Mouse (Mus musculus): Measurements from ENCODE around the gene Pank2. TPM values are rescaled to one million over a fixed set of nuclear protein-coding genes. Genes with fewer than 3 reads are reported as not detected.

The Pank2 gene
- 45.4 and 49.3 TPM in 2 replicates for polyA plus RNA-seq (2014; fragmentation: Nextera tagmentation; extraction: Ambion mirVana)

- no peaks in the 10 kb centered on the region for H3K9me3 ChIP-seq (ENCODE audit: control insufficient read depth, low read length)
- no peaks in the 10 kb centered on the region for H3K36me3 ChIP-seq (ENCODE audit: control insufficient read depth, insufficient read depth, low read length)
- H3K27ac ChIP-seq (ENCODE audit: low read depth, low read length): peak within 1 kb of the TSS; percentile 99
- peak; percentile 100 for ATAC-seq (ENCODE audit: low FRiP score, low TSS enrichment)
- H3K4me1 ChIP-seq (ENCODE audit: control insufficient read depth, insufficient read depth, low read length): peaks cover 12% of the 10 kb centered on the region
- peak within 1 kb of the TSS; percentile 98 for H3K9ac ChIP-seq (ENCODE audit: low read depth, low read length)
- H3K4me3 ChIP-seq (ENCODE audit: low read length): peak within 1 kb of the TSS; percentile 84
- peak within 1 kb of the TSS; percentile 55 for H3K4me2 ChIP-seq (replicated peaks; ENCODE audit: low read depth, low read length)
- WGBS: under 1% methylated on average over 29 of the region's 49 CpGs
- H3K27me3 ChIP-seq (ENCODE audit: control insufficient read depth, insufficient read depth, low read length): no peaks in the 10 kb centered on the region
Observed at GRCm38 (mm10) chr2:131262213-131262672, at the start of gene Pank2. Gene Pank2, plus strand, starts transcription at chr2:131262495.

GRCm38 (mm10) chr2:131213773-131214172 is 48.5 kb upstream of the Pank2 start:
- ATAC-seq (ENCODE audit: low FRiP score, low TSS enrichment): no peak
- H3K27me3 ChIP-seq (ENCODE audit: control insufficient read depth, insufficient read depth, low read length): no peaks in the 10 kb centered on the region
- H3K36me3 ChIP-seq (ENCODE audit: control insufficient read depth, insufficient read depth, low read length): peaks cover 4% of the 10 kb centered on the region; the same call in 1 of the 2 replicates
- H3K4me3 ChIP-seq (ENCODE audit: low read length): no peak overlapping the region
- no peaks in the 10 kb centered on the region for H3K9me3 ChIP-seq (ENCODE audit: control insufficient read depth, low read length)
- H3K27ac ChIP-seq (ENCODE audit: low read depth, low read length): no peak overlapping the region
- H3K4me2 ChIP-seq (replicated peaks; ENCODE audit: low read depth, low read length): no peak overlapping the region
- no peak overlapping the region for H3K9ac ChIP-seq (ENCODE audit: low read depth, low read length)
- H3K4me1 ChIP-seq (ENCODE audit: control insufficient read depth, insufficient read depth, low read length): peaks cover 4% of the 10 kb centered on the region; the same call in 1 of the 2 replicates
- WGBS: 88% methylated on average over 7 of the region's 7 CpGs

GRCm38 (mm10) chr2:131215941-131216858 is 46.1 kb upstream of the Pank2 start:
- no peak overlapping the region for H3K4me2 ChIP-seq (replicated peaks; ENCODE audit: low read depth, low read length)
- no peak overlapping the region for H3K9ac ChIP-seq (ENCODE audit: low read depth, low read length)
- H3K4me3 ChIP-seq (ENCODE audit: low read length): no peak overlapping the region
- H3K9me3 ChIP-seq (ENCODE audit: control insufficient read depth, low read length): no peaks in the 10 kb centered on the region
- no peaks in the 10 kb centered on the region for H3K27me3 ChIP-seq (ENCODE audit: control insufficient read depth, insufficient read depth, low read length)
- ATAC-seq (ENCODE audit: low FRiP score, low TSS enrichment): no peak
- no peak overlapping the region for H3K27ac ChIP-seq (ENCODE audit: low read depth, low read length)
- 76% methylated on average over 7 of the region's 7 CpGs for WGBS
- H3K36me3 ChIP-seq (ENCODE audit: control insufficient read depth, insufficient read depth, low read length): peaks cover 4% of the 10 kb centered on the region; the same call in 1 of the 2 replicates
- H3K4me1 ChIP-seq (ENCODE audit: control insufficient read depth, insufficient read depth, low read length): peaks cover 1% of the 10 kb centered on the region; the same call in 1 of the 2 replicates

- H3K27ac ChIP-seq (ENCODE audit: low read depth, low read length): no peak overlapping the region
- 62% methylated on average over 4 of the region's 4 CpGs for WGBS
- no peaks in the 10 kb centered on the region for H3K27me3 ChIP-seq (ENCODE audit: control insufficient read depth, insufficient read depth, low read length)
- H3K4me1 ChIP-seq (ENCODE audit: control insufficient read depth, insufficient read depth, low read length): peaks cover 3% of the 10 kb centered on the region; the same call in 1 of the 2 replicates
- H3K4me2 ChIP-seq (replicated peaks; ENCODE audit: low read depth, low read length): no peak overlapping the region
- no peak for ATAC-seq (ENCODE audit: low FRiP score, low TSS enrichment)
- no peak overlapping the region for H3K4me3 ChIP-seq (ENCODE audit: low read length)
- H3K9ac ChIP-seq (ENCODE audit: low read depth, low read length): no peak overlapping the region
- H3K36me3 ChIP-seq (ENCODE audit: control insufficient read depth, insufficient read depth, low read length): no peaks in the 10 kb centered on the region
- H3K9me3 ChIP-seq (ENCODE audit: control insufficient read depth, low read length): no peaks in the 10 kb centered on the region
Observed at GRCm38 (mm10) chr2:131220030-131220429, 42.3 kb upstream of the Pank2 start.

GRCm38 (mm10) chr2:131221853-131222515 is 40.3 kb upstream of the Pank2 start:
- H3K4me3 ChIP-seq (ENCODE audit: low read length): no peak overlapping the region
- WGBS: 63% methylated on average over 3 of the region's 3 CpGs
- no peaks in the 10 kb centered on the region for H3K36me3 ChIP-seq (ENCODE audit: control insufficient read depth, insufficient read depth, low read length)
- no peak overlapping the region for H3K27ac ChIP-seq (ENCODE audit: low read depth, low read length)
- no peak overlapping the region for H3K4me2 ChIP-seq (replicated peaks; ENCODE audit: low read depth, low read length)
- peaks cover 3% of the 10 kb centered on the region; the same call in 1 of the 2 replicates for H3K4me1 ChIP-seq (ENCODE audit: control insufficient read depth, insufficient read depth, low read length)
- H3K9me3 ChIP-seq (ENCODE audit: control insufficient read depth, low read length): no peaks in the 10 kb centered on the region
- no peak for ATAC-seq (ENCODE audit: low FRiP score, low TSS enrichment)
- no peaks in the 10 kb centered on the region for H3K27me3 ChIP-seq (ENCODE audit: control insufficient read depth, insufficient read depth, low read length)
- H3K9ac ChIP-seq (ENCODE audit: low read depth, low read length): no peak overlapping the region

GRCm38 (mm10) chr2:131222562-131222961 is 39.7 kb upstream of the Pank2 start:
- WGBS: 54% methylated on average over 5 of the region's 5 CpGs
- Histone ChIP-seq H3K4me2 (replicated peaks; ENCODE audit: low read depth, low read length) (no peak overlapping the region), H3K4me1 (ENCODE audit: control insufficient read depth, insufficient read depth, low read length) (peaks cover 3% of the 10 kb centered on the region; the same call in 1 of the 2 replicates), H3K9ac (ENCODE audit: low read depth, low read length) (no peak overlapping the region), H3K27ac (ENCODE audit: low read depth, low read length) (no peak overlapping the region), H3K36me3 (ENCODE audit: control insufficient read depth, insufficient read depth, low read length) (no peaks in the 10 kb centered on the region), H3K9me3 (ENCODE audit: control insufficient read depth, low read length) (no peaks in the 10 kb centered on the region), H3K27me3 (ENCODE audit: control insufficient read depth, insufficient read depth, low read length) (no peaks in the 10 kb centered on the region), H3K4me3 (ENCODE audit: low read length) (no peak overlapping the region)
- ATAC-seq (ENCODE audit: low FRiP score, low TSS enrichment): no peak

- no peaks in the 10 kb centered on the region for H3K27me3 ChIP-seq (ENCODE audit: control insufficient read depth, insufficient read depth, low read length)
- no peak overlapping the region for H3K4me2 ChIP-seq (replicated peaks; ENCODE audit: low read depth, low read length)
- no peak overlapping the region for H3K27ac ChIP-seq (ENCODE audit: low read depth, low read length)
- H3K9me3 ChIP-seq (ENCODE audit: control insufficient read depth, low read length): no peaks in the 10 kb centered on the region
- 50% methylated on average over 1 of the region's 1 CpGs for WGBS
- no peak overlapping the region for H3K9ac ChIP-seq (ENCODE audit: low read depth, low read length)
- no peaks in the 10 kb centered on the region for H3K36me3 ChIP-seq (ENCODE audit: control insufficient read depth, insufficient read depth, low read length)
- H3K4me3 ChIP-seq (ENCODE audit: low read length): no peak overlapping the region
- H3K4me1 ChIP-seq (ENCODE audit: control insufficient read depth, insufficient read depth, low read length): peaks cover 3% of the 10 kb centered on the region; the same call in 1 of the 2 replicates
- no peak for ATAC-seq (ENCODE audit: low FRiP score, low TSS enrichment)
Observed at GRCm38 (mm10) chr2:131223569-131223968, 38.7 kb upstream of the Pank2 start.

- no peak overlapping the region for H3K4me2 ChIP-seq (replicated peaks; ENCODE audit: low read depth, low read length)
- no peak overlapping the region for H3K27ac ChIP-seq (ENCODE audit: low read depth, low read length)
- no peak overlapping the region for H3K9ac ChIP-seq (ENCODE audit: low read depth, low read length)
- ATAC-seq (ENCODE audit: low FRiP score, low TSS enrichment): peak; percentile 67
- no peaks in the 10 kb centered on the region for H3K36me3 ChIP-seq (ENCODE audit: control insufficient read depth, insufficient read depth, low read length)
- no peaks in the 10 kb centered on the region for H3K9me3 ChIP-seq (ENCODE audit: control insufficient read depth, low read length)
- 79% methylated on average over 6 of the region's 6 CpGs for WGBS
- no peaks in the 10 kb centered on the region for H3K27me3 ChIP-seq (ENCODE audit: control insufficient read depth, insufficient read depth, low read length)
- no peak overlapping the region for H3K4me3 ChIP-seq (ENCODE audit: low read length)
- peaks cover 3% of the 10 kb centered on the region; the same call in 1 of the 2 replicates for H3K4me1 ChIP-seq (ENCODE audit: control insufficient read depth, insufficient read depth, low read length)
Observed at GRCm38 (mm10) chr2:131225178-131225577, 37.1 kb upstream of the Pank2 start.
